Mouse (Mus musculus): ENCODE measurements around the gene Myo16.

Gene Myo16

DNA sequence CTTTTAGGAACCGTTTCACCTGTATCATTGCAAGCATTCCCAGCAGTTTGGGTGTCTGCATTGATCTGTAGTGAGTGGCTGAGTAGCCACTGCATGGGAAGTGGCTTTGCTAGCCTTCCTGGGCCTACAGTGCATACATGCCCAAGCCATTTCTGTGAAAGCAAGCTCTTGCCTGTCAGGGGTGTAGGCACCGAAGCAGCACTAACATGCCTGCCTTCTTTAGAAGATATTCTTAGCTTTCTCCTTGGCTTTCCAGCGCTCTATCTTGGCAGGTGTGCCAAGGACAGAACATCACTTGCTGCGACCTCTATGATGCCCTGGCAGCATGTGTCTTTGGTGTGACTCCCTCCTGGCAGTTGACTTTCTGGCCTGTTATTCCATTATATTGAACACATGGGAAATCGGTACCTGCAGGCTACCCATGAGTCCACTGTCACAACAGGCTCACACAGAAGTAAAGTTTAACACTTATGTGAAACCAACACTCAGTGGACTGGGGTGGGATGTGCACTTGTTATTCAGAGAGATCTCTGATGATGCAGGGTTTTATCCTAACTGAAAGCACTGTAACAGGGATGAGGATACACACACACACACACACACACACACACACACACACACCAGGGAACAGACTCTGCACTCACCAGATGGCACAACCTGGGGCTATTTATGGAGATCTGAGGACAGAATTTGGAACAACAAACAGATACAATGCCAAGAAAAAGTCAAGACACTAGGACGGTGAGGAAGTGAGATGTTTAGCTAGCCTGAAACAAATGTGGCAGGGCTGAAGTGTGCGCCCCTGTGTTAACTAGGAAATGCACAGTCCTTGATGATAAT is 21.4 kb downstream of the Myo16 start:
- in situ Hi-C loops (cut with MboI; ENCODE audit: unreplicated experiment in 2 of 2): no loop called here

DNA sequence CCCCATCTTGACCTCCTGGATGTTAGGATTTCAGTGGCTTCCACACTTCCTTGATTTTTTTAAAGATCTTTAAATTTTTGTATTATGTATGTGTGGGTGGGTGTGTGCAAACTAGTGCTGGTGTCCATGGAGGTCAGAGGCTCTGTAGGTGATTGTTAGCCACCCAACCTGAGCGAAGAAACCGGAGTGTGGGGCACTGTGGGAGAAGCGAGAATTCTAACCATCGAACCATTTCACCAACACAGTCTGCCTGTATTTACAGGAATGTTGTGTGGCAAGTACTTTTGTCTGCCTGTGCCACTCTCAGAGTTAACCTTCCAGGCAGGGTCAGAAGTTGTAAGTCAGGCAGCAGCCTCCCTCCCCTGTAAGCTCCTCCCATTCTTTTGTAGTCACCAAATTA is 22.3 kb downstream of the Myo16 start:
- in situ Hi-C loops (cut with MboI; ENCODE audit: unreplicated experiment in 2 of 2): no loop called here

DNA sequence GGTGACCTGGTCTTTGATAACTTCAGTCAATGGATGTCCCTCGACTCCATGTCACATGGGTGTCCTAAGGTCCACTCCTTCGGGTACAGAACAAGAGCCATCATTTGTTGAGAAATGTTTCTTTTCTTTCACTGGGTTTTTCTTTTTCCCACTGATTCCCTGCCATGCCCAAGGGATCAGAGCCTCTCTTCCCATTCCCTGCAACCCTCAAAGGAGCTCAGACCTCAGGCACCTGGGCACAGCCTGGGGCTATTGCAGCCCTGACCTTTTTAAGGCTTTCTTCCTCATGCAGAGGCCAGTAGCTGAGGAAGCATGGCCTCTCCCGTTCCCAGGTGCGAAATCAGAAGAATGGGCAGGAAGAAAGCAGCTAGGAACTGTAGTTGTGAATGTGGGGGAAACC is 23.4 kb downstream of the Myo16 start:
- in situ Hi-C loops (cut with MboI; ENCODE audit: unreplicated experiment in 2 of 2): no loop called here

DNA sequence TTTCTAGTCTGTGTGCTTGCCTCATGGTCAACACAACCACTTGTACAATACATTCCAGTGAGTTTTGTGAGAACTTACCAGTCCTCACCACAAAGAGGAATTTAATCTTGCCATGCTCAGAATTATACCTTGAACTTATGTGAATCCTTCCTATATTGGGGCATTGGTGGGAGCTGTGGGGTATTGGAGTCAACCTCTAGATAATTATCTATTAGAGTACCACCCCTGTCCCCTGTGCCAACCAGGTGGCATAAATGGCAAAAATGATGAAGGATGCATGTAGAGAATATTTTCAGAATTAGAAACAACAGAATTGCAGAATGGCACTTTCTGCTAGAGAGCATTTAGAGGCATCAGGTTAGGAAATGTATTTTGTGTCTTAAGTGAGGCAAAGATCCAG is 25.3 kb downstream of the Myo16 start:
- in situ Hi-C loops (cut with MboI; ENCODE audit: unreplicated experiment in 2 of 2): no loop called here

DNA sequence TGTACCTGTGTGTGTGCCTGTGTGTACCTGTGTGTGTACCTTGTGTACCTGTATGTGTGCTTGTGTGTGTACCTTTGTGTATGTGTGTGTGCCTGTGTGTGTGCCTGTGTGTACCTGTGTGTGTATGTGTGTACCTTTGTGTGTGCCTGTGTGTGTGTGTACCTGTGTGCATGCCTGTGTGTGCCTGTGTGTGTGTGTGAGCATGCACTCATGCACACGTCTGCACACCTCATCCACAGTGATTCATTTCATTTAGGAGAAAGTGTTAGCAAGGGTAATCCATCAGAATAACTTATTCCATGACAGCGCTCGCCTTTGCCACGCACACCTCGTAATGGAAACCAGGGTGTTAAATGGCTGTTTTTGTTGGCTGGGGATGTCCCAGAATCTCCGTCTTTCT is 36.9 kb downstream of the Myo16 start:
- in situ Hi-C loops (cut with MboI; ENCODE audit: unreplicated experiment in 2 of 2): no loop called here

DNA sequence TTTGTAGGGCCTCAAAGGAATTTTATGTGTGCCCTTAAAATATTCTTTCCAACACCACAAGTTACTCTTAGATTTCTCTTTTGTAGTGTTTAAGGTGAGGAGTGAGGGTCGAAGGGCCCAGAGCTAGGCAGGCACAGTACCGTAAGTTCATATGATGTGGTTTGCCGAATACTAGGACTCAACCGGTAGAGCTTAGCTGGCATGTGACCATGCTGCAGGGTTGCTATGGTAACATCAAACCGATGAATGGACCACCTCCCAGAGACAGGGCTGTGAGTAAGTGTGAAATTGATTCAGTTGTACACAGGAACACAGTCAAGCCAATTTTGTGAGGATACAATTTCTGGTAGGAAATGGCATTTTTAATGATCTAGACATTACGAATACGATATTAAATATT is 44.5 kb downstream of the Myo16 start:
- in situ Hi-C loops (cut with MboI; ENCODE audit: unreplicated experiment in 2 of 2): no loop called here

DNA sequence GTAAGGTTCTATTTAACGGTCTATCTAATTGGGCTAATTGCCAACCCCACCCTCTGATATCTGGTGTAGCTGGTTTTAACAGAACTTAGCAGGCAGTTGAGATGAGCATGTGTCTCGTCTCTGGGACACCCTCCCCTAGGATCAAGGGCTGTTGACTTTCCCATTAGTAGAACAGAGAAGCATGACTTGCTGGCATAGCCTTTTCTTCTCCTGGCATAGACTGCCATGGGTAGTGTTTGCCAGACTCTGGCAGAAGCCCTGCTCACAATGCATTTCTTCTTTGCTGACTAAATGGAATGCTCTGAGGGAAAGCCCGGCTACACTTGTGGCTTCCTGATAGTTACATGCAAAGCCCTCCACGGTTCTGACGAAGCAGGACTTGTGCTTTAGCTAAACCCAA is 45.6 kb downstream of the Myo16 start:
- in situ Hi-C loops (cut with MboI; ENCODE audit: unreplicated experiment in 2 of 2): no loop called here

DNA sequence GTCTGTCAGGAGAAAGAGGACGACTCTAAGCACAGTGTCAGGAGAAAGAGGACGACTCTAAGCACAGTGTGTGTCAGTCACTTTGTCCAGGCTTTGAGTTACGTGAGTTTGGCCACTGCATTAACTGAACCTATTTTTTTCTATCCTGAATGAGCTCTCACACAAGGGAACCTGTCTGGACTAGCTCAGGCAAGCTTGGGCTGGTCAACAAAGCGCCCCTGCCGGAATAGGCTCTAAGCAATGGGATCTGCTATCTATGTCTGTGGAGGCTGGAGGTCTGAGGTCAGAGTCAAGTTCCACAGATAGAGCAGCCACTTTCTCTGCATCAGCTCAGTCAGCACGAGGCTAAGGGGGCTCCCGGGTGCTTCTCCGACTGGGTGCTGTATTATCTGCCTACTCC is 46.3 kb downstream of the Myo16 start:
- in situ Hi-C loops (cut with MboI; ENCODE audit: unreplicated experiment in 2 of 2): no loop called here

DNA sequence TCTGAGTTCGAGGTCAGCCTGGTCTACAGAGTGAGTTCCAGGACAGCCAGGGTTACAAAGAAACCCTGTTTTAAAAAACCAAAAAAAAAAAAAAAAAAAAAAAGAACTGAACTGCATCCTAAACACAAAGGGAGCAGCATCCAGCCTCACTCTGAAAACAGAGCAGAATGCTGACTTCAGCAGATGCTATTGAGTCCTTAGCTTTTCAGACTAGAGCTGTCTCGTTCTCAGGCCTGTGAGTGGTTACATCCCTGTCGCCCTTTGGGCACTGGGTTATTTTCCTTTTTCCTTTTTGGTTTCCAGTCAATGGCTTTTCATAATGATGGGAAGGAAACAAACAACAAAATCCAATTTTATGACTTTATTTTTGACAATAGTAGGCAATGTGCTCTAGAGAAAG is 61.3 kb downstream of the Myo16 start:
- in situ Hi-C loops (cut with MboI; ENCODE audit: unreplicated experiment in 2 of 2): no loop called here

DNA sequence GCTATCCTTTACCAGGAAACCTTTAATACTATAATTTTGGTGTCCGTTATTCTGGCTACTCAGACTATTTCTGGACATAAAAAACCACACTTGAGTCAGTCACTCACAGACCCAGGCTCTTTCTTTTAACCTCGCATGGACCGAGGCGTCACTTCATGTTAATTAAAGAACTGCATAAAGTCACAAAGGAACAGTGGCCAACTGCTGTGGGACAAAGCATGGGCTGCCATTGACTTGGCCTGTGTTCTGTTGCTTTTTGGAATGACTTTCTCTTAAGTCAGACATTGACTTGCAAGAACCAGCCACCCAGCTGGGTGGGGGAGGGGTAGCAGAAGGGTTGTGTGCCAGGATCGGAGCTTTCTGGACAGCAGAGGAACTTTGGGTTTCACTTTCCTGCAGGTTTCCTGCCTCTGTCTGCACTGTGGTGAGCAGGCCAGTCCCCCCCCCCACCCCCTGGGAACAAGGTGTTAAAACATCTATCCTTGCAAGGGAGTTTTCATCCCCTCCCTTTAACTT is 66.1 kb downstream of the Myo16 start:
- in situ Hi-C loops (cut with MboI; ENCODE audit: unreplicated experiment in 2 of 2): no loop called here

DNA sequence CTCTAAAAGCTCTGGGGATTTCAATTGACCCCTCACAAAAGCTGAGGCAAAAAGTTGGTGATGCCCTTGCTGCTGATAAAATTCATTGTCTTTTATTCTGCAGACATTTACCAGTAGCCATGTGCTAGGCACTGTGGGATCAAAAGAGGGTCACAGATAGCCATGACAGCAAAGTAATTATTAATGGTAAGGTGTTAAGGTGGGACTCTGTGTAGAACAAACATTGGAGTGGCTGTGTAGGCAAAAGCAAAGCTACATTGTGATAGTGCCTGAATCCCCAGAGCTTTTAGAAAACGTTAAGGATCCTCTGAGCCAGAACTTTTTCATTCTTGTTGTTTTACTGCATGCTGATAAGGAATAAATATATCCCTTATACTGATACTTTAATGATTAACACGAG is 69.1 kb downstream of the Myo16 start:
- in situ Hi-C loops (cut with MboI; ENCODE audit: unreplicated experiment in 2 of 2): no loop called here

DNA sequence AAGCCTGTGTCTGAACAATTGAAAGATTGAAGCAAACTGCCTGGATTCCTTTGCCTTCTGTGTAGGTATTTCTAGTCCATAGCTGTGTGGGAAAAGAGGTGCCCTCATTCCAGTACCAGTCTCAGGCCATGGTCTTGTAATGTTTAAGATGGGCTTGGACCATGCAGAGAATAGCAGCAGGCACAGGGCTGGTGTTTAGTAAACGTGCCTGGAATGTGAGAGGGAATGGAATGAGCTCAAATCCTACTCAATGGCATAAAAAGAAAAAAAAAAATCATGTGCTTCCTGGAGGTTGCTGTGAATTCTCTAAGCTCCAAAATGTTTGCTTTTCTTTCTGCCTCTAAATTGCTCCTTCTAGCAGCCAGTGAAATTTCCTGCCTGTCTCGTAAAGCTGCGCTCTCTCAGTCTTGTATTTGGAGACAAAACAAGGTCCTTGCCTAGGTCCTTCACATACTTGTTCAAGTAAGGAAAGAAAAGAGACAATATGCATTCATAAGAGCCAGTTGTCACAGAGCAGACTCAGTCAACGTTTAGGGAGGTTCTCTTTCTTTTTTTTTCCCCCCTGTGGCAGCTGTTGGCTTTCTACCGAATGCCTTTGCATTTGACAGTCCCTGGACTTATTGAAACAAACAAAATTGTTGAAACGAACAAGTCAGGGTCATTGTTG is 70.0 kb downstream of the Myo16 start:
- in situ Hi-C loops (cut with MboI; ENCODE audit: unreplicated experiment in 2 of 2): no loop called here

DNA sequence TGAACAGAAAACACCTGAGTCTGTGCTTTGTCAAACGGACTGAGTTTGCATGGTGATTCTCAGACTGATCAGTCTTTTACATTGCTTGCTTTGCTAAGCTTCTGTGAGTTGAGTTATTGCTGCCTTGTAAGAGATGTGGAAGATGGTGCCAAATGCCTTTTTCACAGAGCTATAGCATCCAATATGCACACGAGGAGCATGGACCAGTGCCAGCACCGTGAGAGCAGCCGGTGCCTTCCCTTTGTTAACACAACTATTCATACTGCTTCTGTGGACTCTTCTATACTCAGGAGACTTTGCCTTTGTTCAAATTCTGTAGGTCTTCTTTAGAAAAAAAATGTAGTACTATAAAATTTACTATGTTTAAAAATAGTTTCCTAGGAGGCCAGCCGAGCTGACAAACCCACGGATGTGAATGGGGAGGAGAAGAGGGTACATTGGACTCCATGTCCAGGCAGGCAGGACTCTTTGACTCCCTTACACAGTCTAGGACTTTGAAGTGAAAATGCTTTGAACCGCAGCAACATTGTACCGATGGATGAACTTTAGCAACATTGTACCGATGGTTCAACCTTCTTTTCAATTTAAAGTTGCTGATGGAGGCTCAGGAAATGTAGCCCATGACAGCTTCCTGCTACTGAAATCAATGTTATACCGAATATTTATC is 70.7 kb downstream of the Myo16 start:
- in situ Hi-C loops (cut with MboI; ENCODE audit: unreplicated experiment in 2 of 2): no loop called here

DNA sequence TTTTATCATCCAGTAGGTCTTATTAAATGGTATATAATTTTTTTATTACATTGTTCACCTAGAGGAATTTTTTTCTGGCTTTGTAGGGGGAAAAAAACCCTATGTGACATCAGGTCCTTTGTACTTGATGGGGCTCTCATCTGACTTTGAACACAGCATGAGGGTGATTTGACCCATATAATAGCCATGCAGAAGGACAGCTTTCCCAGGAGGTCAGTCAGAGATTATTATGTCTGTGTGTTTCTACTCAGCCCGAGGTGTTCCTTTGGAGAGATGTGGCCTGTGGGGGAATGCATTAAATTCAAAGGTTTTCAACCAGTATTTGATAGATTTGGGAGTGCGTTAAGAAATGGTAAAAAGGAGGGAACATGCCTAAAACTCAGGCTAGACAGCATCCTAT is 71.3 kb downstream of the Myo16 start:
- in situ Hi-C loops (cut with MboI; ENCODE audit: unreplicated experiment in 2 of 2): no loop called here

DNA sequence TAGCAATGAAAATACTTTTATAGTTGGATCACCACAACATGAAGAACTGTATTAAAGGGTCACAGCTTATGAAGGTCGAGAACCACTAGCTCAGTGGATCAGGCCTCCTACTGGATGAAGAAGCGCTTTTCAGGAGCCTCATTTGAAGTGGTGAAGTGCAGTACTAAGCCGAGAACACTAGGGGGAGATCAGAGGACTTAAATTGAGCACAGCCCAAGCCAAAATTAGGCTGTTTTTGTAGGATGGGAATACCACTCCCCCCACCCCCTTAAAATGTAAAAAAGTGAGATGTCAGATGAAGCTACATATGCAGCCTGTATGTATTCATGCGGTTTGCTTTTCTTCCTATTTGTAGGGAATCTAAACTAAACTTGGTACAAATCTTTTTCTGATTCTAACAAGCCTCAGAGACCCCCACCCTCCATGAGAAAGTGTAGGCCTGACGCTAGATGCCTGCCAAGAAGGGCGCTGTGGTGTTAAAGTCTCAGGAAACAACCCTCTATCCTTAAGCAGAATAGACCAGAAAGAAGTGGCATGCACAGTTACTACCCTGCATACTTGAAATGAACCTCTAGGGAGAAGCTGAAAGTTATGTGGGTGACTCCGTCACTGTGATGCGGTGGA is 77.1 kb downstream of the Myo16 start:
- in situ Hi-C loops (cut with MboI; ENCODE audit: unreplicated experiment in 2 of 2): no loop called here

DNA sequence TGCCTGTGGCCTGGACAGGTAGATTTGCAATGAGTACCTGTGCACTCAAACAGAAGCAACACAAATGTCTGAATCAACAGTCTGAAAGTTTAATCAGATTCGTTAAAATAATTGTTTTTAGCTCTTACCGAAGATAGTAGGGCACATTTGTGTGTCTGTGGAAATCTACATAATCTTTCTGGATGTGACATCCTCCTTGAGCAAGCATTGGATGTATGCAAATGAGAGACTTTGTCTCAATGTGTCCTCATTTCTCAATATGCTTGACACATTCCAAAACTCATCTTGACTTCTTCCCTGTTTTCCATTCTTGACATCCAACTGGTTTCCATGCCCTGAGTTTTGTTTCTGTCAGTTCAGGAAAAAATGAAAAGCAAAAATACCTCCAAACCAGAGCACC is 80.8 kb downstream of the Myo16 start:
- in situ Hi-C loops (cut with MboI; ENCODE audit: unreplicated experiment in 2 of 2): no loop called here

DNA sequence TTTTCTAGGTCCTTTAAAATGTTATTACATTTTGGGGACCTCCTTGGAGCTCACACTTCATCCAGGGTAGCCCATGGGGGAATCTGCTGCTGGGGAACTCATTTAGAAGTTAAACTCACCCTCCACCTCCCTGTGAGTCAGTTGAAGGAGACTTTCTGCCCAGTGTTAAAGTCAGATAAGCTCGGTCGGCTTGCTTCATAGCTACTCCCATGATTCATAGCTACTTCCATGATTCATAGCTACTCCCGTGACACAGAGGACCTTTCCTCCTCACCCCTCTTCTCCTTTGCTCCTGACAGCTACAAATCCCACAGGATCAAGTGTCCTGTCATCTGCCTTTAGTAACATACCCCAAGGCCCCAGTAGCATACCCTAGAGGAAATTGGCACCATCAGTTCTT is 89.6 kb downstream of the Myo16 start:
- in situ Hi-C loops (cut with MboI; ENCODE audit: unreplicated experiment in 2 of 2): no loop called here

DNA sequence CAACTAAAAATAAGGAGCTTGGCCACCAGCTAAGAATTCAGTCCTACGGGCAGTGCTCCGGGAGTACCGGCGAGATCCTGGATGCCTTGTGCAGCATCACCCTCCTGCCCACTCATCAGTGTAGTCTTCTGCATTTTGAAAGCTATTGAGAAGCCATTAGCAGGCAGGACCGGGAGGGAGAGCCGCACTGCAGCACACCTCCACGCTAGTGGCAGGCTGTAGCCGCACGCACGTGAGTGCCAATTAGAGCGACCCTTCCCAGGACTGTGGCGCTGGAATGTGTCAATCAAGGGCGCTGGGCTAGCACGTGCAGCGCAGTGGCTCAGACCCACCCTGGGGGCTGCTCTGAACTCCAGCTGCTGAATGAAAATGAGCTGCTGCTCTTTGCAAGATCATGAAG is 95.4 kb downstream of the Myo16 start:
- in situ Hi-C loops (cut with MboI; ENCODE audit: unreplicated experiment in 2 of 2): no loop called here

DNA sequence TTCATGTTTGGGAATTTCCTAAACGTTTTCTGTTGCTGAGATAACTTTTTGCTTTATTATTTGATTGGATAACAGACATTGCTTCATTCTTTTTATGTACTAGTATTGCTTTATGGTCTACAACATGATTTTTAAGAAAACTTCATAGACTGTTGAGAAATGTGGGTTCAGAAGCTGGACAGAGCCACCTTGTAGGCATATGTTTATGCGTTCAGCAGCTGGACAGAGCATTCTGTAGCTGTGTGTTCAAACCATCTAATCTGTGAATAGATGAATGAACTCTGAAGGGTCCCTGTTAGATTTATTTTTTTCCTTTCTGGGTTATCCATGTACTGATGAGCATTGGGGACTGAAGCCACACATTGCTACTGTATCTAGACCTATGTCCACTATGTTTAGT is 102.0 kb downstream of the Myo16 start:
- in situ Hi-C loops (cut with MboI; ENCODE audit: unreplicated experiment in 2 of 2): no loop called here

DNA sequence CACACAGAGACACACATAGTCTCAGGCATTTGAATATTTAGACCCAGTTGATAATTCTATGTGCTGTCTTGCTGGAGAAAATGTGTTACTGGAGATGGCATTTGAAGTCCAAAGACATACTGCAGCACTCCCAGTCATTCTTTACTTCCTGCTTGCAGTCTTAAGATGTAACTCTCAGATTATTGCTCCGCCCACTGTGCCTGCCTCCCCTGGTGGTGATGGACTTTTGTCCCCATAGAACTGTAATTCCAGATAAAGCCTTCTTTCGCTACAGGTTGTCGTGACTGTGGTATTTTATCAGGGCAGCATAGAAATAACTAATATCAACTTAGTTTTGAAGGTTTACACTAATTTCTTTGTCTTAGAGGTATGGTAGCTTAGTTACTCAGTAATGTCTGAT is 102.9 kb downstream of the Myo16 start:
- in situ Hi-C loops (cut with MboI; ENCODE audit: unreplicated experiment in 2 of 2): no loop called here

DNA sequence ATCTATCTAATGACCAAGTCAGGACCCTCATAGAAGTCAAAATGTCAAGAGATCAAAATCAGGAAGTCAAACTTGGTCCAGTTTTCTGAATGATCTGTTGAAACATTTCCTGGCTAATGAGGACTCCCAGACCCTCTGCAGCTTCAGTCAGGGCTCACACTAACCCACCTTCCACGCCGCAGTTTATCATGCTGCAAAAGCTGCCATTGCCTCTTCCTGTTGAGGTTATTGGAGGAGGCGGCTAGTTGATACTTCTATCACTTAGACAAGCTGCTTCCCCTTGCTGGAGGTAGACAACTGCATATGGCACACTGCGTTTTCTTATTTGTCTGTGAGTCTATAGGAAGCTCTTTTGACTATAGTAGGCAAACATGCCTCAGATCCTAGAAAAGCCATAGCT is 116.4 kb downstream of the Myo16 start:
- in situ Hi-C loops (cut with MboI; ENCODE audit: unreplicated experiment in 2 of 2): no loop called here
